Mouse (Mus musculus) lung, postnatal 25 days (tissue): ENCODE data around the gene Olfr812.
"Not testable (repeated sequence)": the region's sequence is repeated elsewhere in the genome, so short reads cannot be mapped to it uniquely, and the experiment has no call there.

Experiments
- DNase-seq: peaks from one replicate; pipeline ENCODE4 v3.0.0; 2022; ENCODE audit warnings: low spot score

Gene Olfr812

DNA sequence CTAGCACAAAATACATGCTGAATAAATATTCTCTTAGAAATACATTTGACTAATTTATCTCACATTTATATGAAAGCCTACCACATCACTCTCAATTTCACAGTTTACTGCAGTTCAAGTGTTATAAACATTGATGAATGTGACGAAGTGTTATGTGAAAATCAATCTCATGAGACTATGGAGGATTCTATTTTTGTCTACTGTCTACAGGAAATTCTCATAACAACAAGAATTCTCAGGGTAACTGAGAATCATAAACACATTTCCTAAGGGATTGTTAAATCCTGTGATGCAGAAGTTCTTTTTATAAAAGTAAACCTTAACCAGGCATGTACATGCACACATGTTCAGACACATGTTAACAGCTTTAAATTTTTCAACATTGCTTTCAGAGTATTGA, at the start of gene Olfr812:
Gene Olfr812 (minus strand): TSS at position 101 of the 400 bp plus-strand sequence.
- no peak for DNase-seq

DNA sequence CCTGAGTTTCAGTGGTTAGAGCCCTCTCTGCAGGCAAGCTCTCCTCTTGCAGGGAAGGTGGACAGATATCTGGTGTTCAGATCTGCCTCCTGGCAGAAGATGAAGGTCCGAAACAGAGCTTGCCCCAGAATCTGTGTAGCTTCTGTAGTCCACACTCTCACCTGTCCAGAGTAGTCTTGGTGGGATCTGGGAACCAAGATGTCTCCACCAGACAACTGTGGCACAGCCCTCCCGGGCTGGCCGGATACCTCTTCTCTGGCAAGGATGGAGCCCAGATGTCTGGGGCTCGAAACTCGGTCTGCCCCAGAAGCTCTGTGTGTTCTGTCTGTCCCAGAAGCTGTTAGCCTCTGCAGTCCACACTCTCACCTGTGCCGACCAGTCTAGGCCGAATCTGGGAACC, 40.0 kb upstream of the Olfr812 start:
- DNase-seq, result no peak

DNA sequence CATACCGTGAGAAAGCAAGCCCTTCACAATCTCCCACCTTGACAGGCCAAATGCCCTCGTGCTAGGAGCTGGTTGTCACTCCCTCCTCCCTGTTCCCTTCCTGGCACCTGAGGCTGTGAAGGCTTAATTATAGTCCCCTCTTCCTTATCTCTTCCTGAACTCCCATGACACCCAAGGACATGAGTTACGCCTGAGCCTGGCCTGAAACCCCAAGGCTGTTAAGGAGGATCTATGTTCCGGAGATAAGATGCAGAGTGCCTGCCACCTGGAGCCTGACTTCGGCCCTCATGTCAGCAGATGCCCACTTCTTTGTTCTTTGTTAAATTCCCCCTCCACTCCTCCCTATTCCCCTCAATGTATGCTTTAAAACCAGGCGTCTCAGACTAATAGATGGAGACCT, 39.6 kb upstream of the Olfr812 start:
- DNase-seq, result not testable (repeated sequence)

DNA sequence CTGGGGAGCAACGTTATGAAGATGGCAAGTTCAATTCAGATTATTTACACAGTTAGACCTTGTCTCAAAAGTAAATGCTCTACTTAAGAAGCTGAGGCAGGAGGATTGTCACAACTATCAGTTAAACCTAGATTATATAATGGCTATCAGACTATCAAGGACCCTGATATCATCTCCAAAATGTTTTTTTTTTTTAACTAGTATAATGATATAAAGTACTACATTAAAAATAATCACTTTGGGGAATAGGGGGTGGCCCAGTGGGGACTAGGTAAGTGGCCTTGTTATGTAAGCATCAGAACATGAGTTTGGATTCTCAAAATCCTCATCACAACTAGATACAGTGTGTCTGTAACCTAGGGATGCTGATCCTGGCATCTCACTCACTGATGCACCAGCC, 33.9 kb upstream of the Olfr812 start, which contains the start of gene Olfr814:
Gene Olfr814 (minus strand): TSS at position 101 of the 400 bp plus-strand sequence.
- not testable (repeated sequence) for DNase-seq

DNA sequence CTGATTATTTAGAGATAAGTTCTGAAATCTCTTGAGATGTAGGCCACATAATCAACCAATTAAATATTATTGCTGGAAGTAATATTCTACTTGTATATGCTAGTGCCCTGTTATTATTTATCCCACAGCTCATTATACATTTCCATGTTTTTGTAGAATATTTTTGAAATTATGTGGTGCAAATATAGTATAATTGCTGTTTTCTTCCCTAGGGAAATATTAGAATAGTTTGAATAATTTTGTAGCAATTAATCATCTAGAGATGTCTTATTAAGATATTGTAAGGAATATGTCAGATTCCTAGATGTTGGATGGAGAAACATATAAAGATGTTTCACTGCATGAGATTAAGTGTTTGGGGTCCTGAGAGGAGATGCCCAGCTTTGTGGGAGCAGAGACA, 9.2 kb upstream of the Olfr812 start, which contains the start of gene Olfr813:
Gene Olfr813 (plus strand): TSS at position 301 of the 400 bp plus-strand sequence.
- DNase-seq, result no peak

DNA sequence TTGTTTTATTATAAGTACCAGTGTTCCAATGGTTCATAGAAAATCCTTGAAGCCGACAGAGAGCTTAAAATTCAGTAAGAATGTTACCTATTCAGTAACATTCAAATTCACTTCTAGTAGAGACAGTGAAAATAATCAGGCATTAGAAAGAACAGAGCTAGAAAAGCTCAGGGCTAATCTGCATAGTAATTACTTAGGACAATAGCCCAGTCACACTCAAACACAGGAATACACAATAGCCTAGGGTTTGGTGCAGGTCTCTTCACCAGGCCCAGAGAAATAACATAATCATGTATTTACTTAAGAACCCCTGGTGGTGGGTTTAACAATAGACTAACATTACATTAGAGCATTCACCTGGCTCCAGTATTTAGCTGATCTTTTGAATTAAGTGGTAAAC, 1.4 kb upstream of the Olfr812 start:
- DNase-seq, result no peak

DNA sequence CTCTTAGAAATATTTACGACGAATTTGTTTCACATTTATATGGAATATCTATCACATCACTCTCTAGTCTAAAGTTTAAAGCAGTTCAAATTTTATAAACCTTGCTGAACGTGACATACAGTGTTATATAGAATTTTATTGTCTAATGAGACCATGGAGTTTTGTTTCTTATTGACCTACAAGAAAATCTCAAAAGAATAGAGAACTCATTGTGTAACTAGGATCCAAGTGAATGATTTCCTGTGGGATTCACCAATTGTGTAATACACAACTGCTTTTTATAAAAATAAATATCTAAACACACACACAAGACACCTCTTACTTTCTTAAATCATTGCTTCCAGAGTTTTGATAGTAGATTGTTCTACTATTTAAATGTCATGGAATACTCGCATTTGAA, 41.6 kb downstream of the Olfr812 start, which contains the start of gene Olfr811:
Gene Olfr811 (minus strand): TSS at position 101 of the 400 bp plus-strand sequence.
- DNase-seq, result no peak

DNA sequence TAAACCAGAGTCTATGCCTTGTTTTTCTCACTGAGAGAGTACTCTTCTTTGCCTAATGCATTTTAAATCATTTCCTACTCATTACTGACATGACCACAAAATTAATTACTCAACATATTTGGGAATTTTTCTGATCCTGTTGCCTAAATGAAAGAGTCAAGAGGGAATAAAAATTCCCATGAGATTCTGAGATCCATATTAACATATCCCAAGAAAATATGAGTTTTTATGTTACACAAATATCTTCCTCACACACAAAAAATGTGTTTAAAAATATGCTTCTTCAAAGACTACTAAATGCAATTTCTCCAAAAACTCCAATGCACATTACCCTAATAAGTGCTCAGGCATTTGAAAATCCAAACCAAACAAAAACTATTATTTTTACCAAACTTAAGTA, 51.1 kb downstream of the Olfr812 start, which contains the start of gene Olfr810:
Gene Olfr810 (minus strand): TSS at position 101 of the 400 bp plus-strand sequence.
- DNase-seq, result no peak
